Comparison of ENCODE assay signal across 7 mouse cellular contexts in genomic region chr1:18057003-18057402, GRCm38 (mm10).
DNase-seq lines count a peak whose midpoint lies in the region; ATAC-seq and TF ChIP-seq lines count a peak whose summit lies in the region.
"Not testable (repeated sequence)": the region's sequence is repeated elsewhere in the genome, so short reads cannot be mapped to it uniquely, and the experiment has no call there.

No protein-coding gene starts in this region.

- H3K9ac ChIP-seq in forebrain, embryonic 13.5 days: 0 out of 2 replicates have a peak overlapping the region, but pooled peaks have one; percentile 77
- not testable (repeated sequence) for H3K9ac ChIP-seq in heart, embryonic 16.5 days (ENCODE audit: low read length); intestine, embryonic 15.5 days; limb, embryonic 12.5 days (replicated peaks); midbrain, embryonic 13.5 days (replicated peaks)

- not testable (repeated sequence) for TF ChIP-seq POLR2A in olfactory bulb, adult 2 months (IDR thresholded peaks at IDR 0.05; ENCODE audit: insufficient read depth, low read depth, low read length)

- not testable (repeated sequence) for TF ChIP-seq CTCF in olfactory bulb, adult 2 months (IDR thresholded peaks at IDR 0.05; ENCODE audit: insufficient read depth, low read depth, low read length)

- H3K9me3 ChIP-seq in forebrain, embryonic 13.5 days (replicated peaks); heart, embryonic 16.5 days (replicated peaks; ENCODE audit: control insufficient read depth, low read length); intestine, embryonic 15.5 days; limb, embryonic 12.5 days; midbrain, embryonic 13.5 days: not testable (repeated sequence)

- H3K36me3 ChIP-seq in forebrain, embryonic 13.5 days (ENCODE audit: poor library complexity, severe bottlenecking); heart, embryonic 16.5 days (ENCODE audit: control insufficient read depth, insufficient read depth); intestine, embryonic 15.5 days; limb, embryonic 12.5 days; midbrain, embryonic 13.5 days: not testable (repeated sequence)

- H3K4me3 ChIP-seq in forebrain, embryonic 13.5 days: peak overlapping the region; percentile 64
- peak overlapping the region; percentile 52 for H3K4me3 ChIP-seq in heart, embryonic 16.5 days (ENCODE audit: low read length)
- peak overlapping the region; percentile 49; the same call in 1 of the 2 replicates for H3K4me3 ChIP-seq in intestine, embryonic 15.5 days (replicated peaks)
- H3K4me3 ChIP-seq in limb, embryonic 12.5 days (replicated peaks): peak overlapping the region; percentile 61
- H3K4me3 ChIP-seq in midbrain, embryonic 13.5 days (replicated peaks): peak overlapping the region; percentile 72
- H3K4me3 ChIP-seq in olfactory bulb, adult 2 months (ENCODE audit: insufficient read depth, low read depth, low read length): peak overlapping the region; percentile 7; the same call in 1 of the 2 replicates

- not testable (repeated sequence) for H3K4me1 ChIP-seq in forebrain, embryonic 13.5 days; heart, embryonic 16.5 days (ENCODE audit: control insufficient read depth, insufficient read depth, low read length); intestine, embryonic 15.5 days (replicated peaks); limb, embryonic 12.5 days (replicated peaks); olfactory bulb, adult 2 months (ENCODE audit: control insufficient read depth, insufficient read depth, low read length)
- peaks cover 15% of the 10 kb centered on the region for H3K4me1 ChIP-seq in midbrain, embryonic 13.5 days (replicated peaks)

- peak overlapping the region; percentile 94 for H3K4me2 ChIP-seq in forebrain, embryonic 13.5 days
- peak overlapping the region; percentile 84 for H3K4me2 ChIP-seq in heart, embryonic 16.5 days (ENCODE audit: low read depth, low read length)
- peak overlapping the region; percentile 95; the same call in 1 of the 2 replicates for H3K4me2 ChIP-seq in intestine, embryonic 15.5 days (replicated peaks)
- peak overlapping the region; percentile 97 for H3K4me2 ChIP-seq in limb, embryonic 12.5 days
- peak overlapping the region; percentile 92 for H3K4me2 ChIP-seq in midbrain, embryonic 13.5 days (replicated peaks)

- not testable (repeated sequence) for H3K27ac ChIP-seq in forebrain, embryonic 13.5 days; heart, embryonic 16.5 days (ENCODE audit: low read length); intestine, embryonic 15.5 days; limb, embryonic 12.5 days; midbrain, embryonic 13.5 days; olfactory bulb, adult 2 months (ENCODE audit: insufficient read depth, low read depth, low read length)

- not testable (repeated sequence) for ATAC-seq in forebrain, embryonic 13.5 days; heart, embryonic 16.5 days (replicated peaks; ENCODE audit: extremely low read depth, insufficient read depth, low FRiP score); intestine, embryonic 15.5 days; limb, embryonic 12.5 days (ENCODE audit: insufficient number of reproducible peaks, insufficient read depth, low FRiP score, low TSS enrichment, low read depth); midbrain, embryonic 13.5 days

- peak; percentile 13 for DNase-seq in embryo, embryonic 11 days

- peaks cover 38% of the 10 kb centered on the region for H3K27me3 ChIP-seq in forebrain, embryonic 13.5 days
- peaks cover 34% of the 10 kb centered on the region for H3K27me3 ChIP-seq in heart, embryonic 16.5 days (ENCODE audit: control insufficient read depth, insufficient read depth, low read length)
- peaks cover 28% of the 10 kb centered on the region for H3K27me3 ChIP-seq in intestine, embryonic 15.5 days (replicated peaks)
- H3K27me3 ChIP-seq in limb, embryonic 12.5 days: peaks cover 43% of the 10 kb centered on the region
- H3K27me3 ChIP-seq in midbrain, embryonic 13.5 days: peaks cover 52% of the 10 kb centered on the region

- WGBS in forebrain, embryonic 13.5 days: 6% methylated on average over 11 of the region's 11 CpGs
- WGBS in heart, embryonic 16.5 days: 10% methylated on average over 11 of the region's 11 CpGs
- 9% methylated on average over 11 of the region's 11 CpGs for WGBS in intestine, embryonic 15.5 days
- whole genome bisulfite sequencing in limb, embryonic 12.5 days: 9% methylated on average over 11 of the region's 11 CpGs
- 9% methylated on average over 11 of the region's 11 CpGs for WGBS in midbrain, embryonic 13.5 days
- WGBS in olfactory bulb, adult 2 months: 19% methylated on average over 11 of the region's 11 CpGs

Comparison
In these comparisons a context has a peak if more than half of its experiments do, and no peak if none do; other contexts are left out.
1. H3K4me3 ChIP-seq: peak in every context shown above with its lines; median percentile 72 in midbrain, embryonic 13.5 days; 64 in forebrain, embryonic 13.5 days; 61 in limb, embryonic 12.5 days; 52 in heart, embryonic 16.5 days; 49 in intestine, embryonic 15.5 days; 7 in olfactory bulb, adult 2 months.